17 mouse cellular contexts compared by ENCODE assay signal in the genomic region with DNA sequence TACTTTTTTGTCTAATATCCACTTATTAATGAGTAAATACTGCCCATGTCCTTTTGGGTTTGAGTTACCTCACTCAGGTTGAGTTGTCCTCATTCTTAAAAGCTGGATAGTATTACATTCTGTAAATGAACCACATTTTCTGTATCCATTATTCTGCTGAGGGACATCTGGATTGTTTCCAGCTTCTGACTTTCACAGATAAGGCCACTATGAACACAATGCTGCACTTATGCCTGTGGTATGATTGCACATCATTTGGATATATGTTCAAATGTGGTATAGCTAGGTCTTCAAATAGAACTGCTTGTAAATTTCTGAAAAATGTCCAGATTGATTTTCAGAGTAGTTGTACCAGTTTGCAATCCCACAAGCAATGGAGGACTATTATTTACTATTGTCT.
"Had no signal": no experiment of that assay in that cellular context is flagged by ENCODE, and none has a peak within 500 bp of the region (broad histone marks: within the 10 kb centered on the region; RNA-seq: fewer than 3 reads in every experiment).

No protein-coding gene starts in this region.

- H3K36me3 ChIP-seq: neural tube, embryonic 12.5 days; neural tube, embryonic 13.5 days; neural tube, embryonic 15.5 days; stomach, embryonic 15.5 days had no signal

- H3K27me3 ChIP-seq: neural tube, embryonic 12.5 days; neural tube, embryonic 13.5 days; neural tube, embryonic 15.5 days; stomach, embryonic 15.5 days had no signal

- H3K4me3 ChIP-seq: neural tube, embryonic 12.5 days; neural tube, embryonic 13.5 days; neural tube, embryonic 15.5 days; stomach, embryonic 15.5 days had no signal

- H3K27ac ChIP-seq: neural tube, embryonic 12.5 days; neural tube, embryonic 13.5 days; neural tube, embryonic 15.5 days; stomach, embryonic 15.5 days; stomach, postnatal 0 days had no signal

- H3K4me1 ChIP-seq: neural tube, embryonic 12.5 days; neural tube, embryonic 13.5 days; neural tube, embryonic 15.5 days; stomach, embryonic 15.5 days had no signal

- H3K4me2 ChIP-seq: neural tube, embryonic 12.5 days; neural tube, embryonic 13.5 days; neural tube, embryonic 15.5 days; stomach, embryonic 15.5 days had no signal

- DNase-seq: retina, postnatal 1 day; right cerebral cortex, adult 18-20 months; right cerebral cortex, postnatal 14 days; right cerebral cortex, postnatal 25 days; right cerebral cortex, postnatal 4 days; spleen, adult 18-20 months; thymus, adult 18-20 months; thymus, adult 2 months; thymus, postnatal 14 days; thymus, postnatal 25 days; thymus, postnatal 36 days; thymus, postnatal 4 days had no signal

- H3K9me3 ChIP-seq: neural tube, embryonic 12.5 days; neural tube, embryonic 13.5 days; neural tube, embryonic 15.5 days; stomach, embryonic 15.5 days had no signal

- H3K9ac ChIP-seq: neural tube, embryonic 12.5 days; neural tube, embryonic 13.5 days; neural tube, embryonic 15.5 days; stomach, embryonic 15.5 days had no signal
